Mouse (Mus musculus) ovary, postnatal 10 days (tissue): ENCODE measurements around the gene Olfr1058.
"Not testable (repeated sequence)": the region's sequence is repeated elsewhere in the genome, so short reads cannot be mapped to it uniquely, and the experiment has no call there.

Experiments used
- DNase-seq: peaks from one replicate; pipeline ENCODE4 v3.0.0; 2022; ENCODE audit warnings: low spot score

Gene Olfr1058

GRCm38 (mm10) chr2:86388461-86388860, at the start of gene Olfr1058:
Gene Olfr1058, minus strand, starts transcription at chr2:86388561.
- not testable (repeated sequence) for DNase-seq

GRCm38 (mm10) chr2:86428511-86428910, 40.1 kb upstream of the Olfr1058 start:
- DNase-seq = not testable (repeated sequence)

GRCm38 (mm10) chr2:86426649-86427048, 38.3 kb upstream of the Olfr1058 start, which contains the start of gene Olfr1062:
Gene Olfr1062, minus strand, starts transcription at chr2:86426749.
- DNase-seq = not testable (repeated sequence)

- DNase-seq = no peak
Measured at GRCm38 (mm10) chr2:86413950-86414349, 25.6 kb upstream of the Olfr1058 start, which contains the start of gene Olfr1061. Gene Olfr1061, minus strand, starts transcription at chr2:86414050.

GRCm38 (mm10) chr2:86395114-86395513, 6.8 kb upstream of the Olfr1058 start:
- no peak for DNase-seq

- no peak for DNase-seq
Measured at GRCm38 (mm10) chr2:86378293-86378692, 10.1 kb downstream of the Olfr1058 start, which contains the start of gene Olfr1057. Gene Olfr1057, minus strand, starts transcription at chr2:86378393.

GRCm38 (mm10) chr2:86366342-86366741, 22.0 kb downstream of the Olfr1058 start:
- DNase-seq = not testable (repeated sequence)

- no peak for DNase-seq
Measured at GRCm38 (mm10) chr2:86362369-86362768, 26.0 kb downstream of the Olfr1058 start, which contains the start of gene Olfr1056. Gene Olfr1056, minus strand, starts transcription at chr2:86362469.

GRCm38 (mm10) chr2:86351751-86352150, 36.6 kb downstream of the Olfr1058 start:
- not testable (repeated sequence) for DNase-seq

GRCm38 (mm10) chr2:86350184-86350583, 38.2 kb downstream of the Olfr1058 start, which contains the start of gene Olfr1055:
Gene Olfr1055, minus strand, starts transcription at chr2:86350284.
- no peak for DNase-seq

GRCm38 (mm10) chr2:86335333-86335732, 53.0 kb downstream of the Olfr1058 start, which contains the start of gene Olfr1054:
Gene Olfr1054, minus strand, starts transcription at chr2:86335433.
- no peak for DNase-seq
